Mouse (Mus musculus): ENCODE data around the gene Ccdc51. TPM values are rescaled to one million over a fixed set of nuclear protein-coding genes. Genes with fewer than 3 reads are reported as not detected.

Gene Ccdc51
- polyA plus RNA-seq, 1 experiment from 2014 or later = 14.3 TPM

GRCm38 (mm10) chr9:109059136-109059903 is 23.0 kb upstream of the Ccdc51 start, which contains the start of gene Trex1:
TSS of gene Trex1 (minus strand) at chr9:109059734.
- H3K9ac ChIP-seq = peak within 1 kb of the TSS; percentile 34
- no peaks in the 10 kb centered on the region for H3K9me3 ChIP-seq
- H3K4me2 ChIP-seq = peak within 1 kb of the TSS; percentile 50
- H3K4me1 ChIP-seq = peaks cover 25% of the 10 kb centered on the region
- H3K4me3 ChIP-seq = peak within 1 kb of the TSS; percentile 34
- H3K36me3 ChIP-seq (replicated peaks) = peaks cover 28% of the 10 kb centered on the region
- H3K27me3 ChIP-seq (replicated peaks) = no peaks in the 10 kb centered on the region
- H3K27ac ChIP-seq = peak within 1 kb of the TSS; percentile 79
- WGBS = 24% methylated on average over 15 of the region's 15 CpGs
- peak; percentile 58 for ATAC-seq (replicated peaks)

GRCm38 (mm10) chr9:109060184-109060897 is 22.0 kb upstream of the Ccdc51 start:
- peaks cover 37% of the 10 kb centered on the region for H3K36me3 ChIP-seq (replicated peaks)
- no peak; the same call in 1 of the 2 replicates for ATAC-seq (replicated peaks)
- WGBS = 93% methylated on average over 16 of the region's 16 CpGs

GRCm38 (mm10) chr9:109060898-109061295 is 21.4 kb upstream of the Ccdc51 start:
- H3K9me3 ChIP-seq = no peaks in the 10 kb centered on the region
- H3K27me3 ChIP-seq (replicated peaks) = no peaks in the 10 kb centered on the region
- H3K4me1 ChIP-seq = peaks cover 14% of the 10 kb centered on the region
- 92% methylated on average over 5 of the region's 5 CpGs for WGBS
- no peak for ATAC-seq (replicated peaks)
- peaks cover 42% of the 10 kb centered on the region for H3K36me3 ChIP-seq (replicated peaks)
- no peak overlapping the region for H3K27ac ChIP-seq
- H3K9ac ChIP-seq = no peak overlapping the region
- no peak overlapping the region for H3K4me2 ChIP-seq
- no peak overlapping the region for H3K4me3 ChIP-seq

More at GRCm38 (mm10) chr9:109060184-109060897, 22.0 kb upstream of the Ccdc51 start:
- Histone ChIP-seq H3K9me3 (no peaks in the 10 kb centered on the region), H3K9ac (no peak overlapping the region), H3K4me3 (no peak overlapping the region), H3K4me2 (no peak overlapping the region), H3K27me3 (replicated peaks) (no peaks in the 10 kb centered on the region), H3K4me1 (peaks cover 18% of the 10 kb centered on the region), H3K27ac (no peak overlapping the region)

- Histone ChIP-seq H3K4me3 (no peak overlapping the region), H3K4me2 (no peak overlapping the region), H3K27ac (no peak overlapping the region), H3K27me3 (replicated peaks) (no peaks in the 10 kb centered on the region), H3K36me3 (replicated peaks) (peaks cover 55% of the 10 kb centered on the region), H3K9ac (no peak overlapping the region), H3K4me1 (peaks cover 15% of the 10 kb centered on the region), H3K9me3 (no peaks in the 10 kb centered on the region)
- no peak for ATAC-seq (replicated peaks)
- WGBS = 97% methylated on average over 3 of the region's 3 CpGs
Measured at GRCm38 (mm10) chr9:109068095-109068735, 14.1 kb upstream of the Ccdc51 start.

- ATAC-seq (replicated peaks) = peak; percentile 98
- peak within 1 kb of the TSS; percentile 83 for H3K4me3 ChIP-seq
- peak within 1 kb of the TSS; percentile 79 for H3K27ac ChIP-seq
- peak within 1 kb of the TSS; percentile 97 for H3K4me2 ChIP-seq
- peaks cover 26% of the 10 kb centered on the region for H3K4me1 ChIP-seq
- no peaks in the 10 kb centered on the region for H3K9me3 ChIP-seq
- H3K27me3 ChIP-seq (replicated peaks) = no peaks in the 10 kb centered on the region
- H3K9ac ChIP-seq = peak within 1 kb of the TSS; percentile 88
- peaks cover 12% of the 10 kb centered on the region for H3K36me3 ChIP-seq (replicated peaks)
- WGBS = under 1% methylated on average over 57 of the region's 57 CpGs
Measured at GRCm38 (mm10) chr9:109073661-109074573, 8.4 kb upstream of the Ccdc51 start, which contains the start of gene Atrip. TSS of gene Atrip (minus strand) at chr9:109074124.

- no peak for ATAC-seq (replicated peaks)
- 97% methylated on average over 3 of the region's 3 CpGs for WGBS
- no peak overlapping the region for H3K4me2 ChIP-seq
- no peaks in the 10 kb centered on the region for H3K9me3 ChIP-seq
- H3K4me1 ChIP-seq = peaks cover 26% of the 10 kb centered on the region
- peaks cover 14% of the 10 kb centered on the region for H3K36me3 ChIP-seq (replicated peaks)
- H3K9ac ChIP-seq = no peak overlapping the region
- H3K27me3 ChIP-seq (replicated peaks) = no peaks in the 10 kb centered on the region
- H3K4me3 ChIP-seq = no peak overlapping the region
- H3K27ac ChIP-seq = no peak overlapping the region
Measured at GRCm38 (mm10) chr9:109080516-109080915, 1.8 kb upstream of the Ccdc51 start.

- peaks cover 14% of the 10 kb centered on the region for H3K36me3 ChIP-seq (replicated peaks)
- peak overlapping the region; percentile 91 for H3K9ac ChIP-seq
- peak overlapping the region; percentile 81 for H3K4me3 ChIP-seq
- peaks cover 26% of the 10 kb centered on the region for H3K4me1 ChIP-seq
- H3K4me2 ChIP-seq = peak overlapping the region; percentile 79
- peak overlapping the region; percentile 74 for H3K27ac ChIP-seq
- H3K27me3 ChIP-seq (replicated peaks) = no peaks in the 10 kb centered on the region
- peak; percentile 44 for ATAC-seq (replicated peaks)
- WGBS = 6% methylated on average over 11 of the region's 11 CpGs
- H3K9me3 ChIP-seq = no peaks in the 10 kb centered on the region
Measured at GRCm38 (mm10) chr9:109081749-109082123, 557 bp upstream of the Ccdc51 start.

GRCm38 (mm10) chr9:109084922-109085321 is 2.6 kb downstream of the Ccdc51 start:
- H3K27ac ChIP-seq = no peak overlapping the region
- no peak overlapping the region for H3K4me2 ChIP-seq
- WGBS = 15% methylated on average over 2 of the region's 2 CpGs
- H3K9ac ChIP-seq = no peak overlapping the region
- H3K9me3 ChIP-seq = no peaks in the 10 kb centered on the region
- peaks cover 26% of the 10 kb centered on the region for H3K4me1 ChIP-seq
- H3K27me3 ChIP-seq (replicated peaks) = no peaks in the 10 kb centered on the region
- ATAC-seq (replicated peaks) = no peak
- H3K4me3 ChIP-seq = no peak overlapping the region
- peaks cover 5% of the 10 kb centered on the region for H3K36me3 ChIP-seq (replicated peaks)

- H3K4me1 ChIP-seq = peaks cover 8% of the 10 kb centered on the region
- H3K27me3 ChIP-seq (replicated peaks) = no peaks in the 10 kb centered on the region
- 7% methylated on average over 5 of the region's 5 CpGs for WGBS
- no peak overlapping the region for H3K4me2 ChIP-seq
- H3K9ac ChIP-seq = no peak overlapping the region
- no peaks in the 10 kb centered on the region for H3K9me3 ChIP-seq
- H3K4me3 ChIP-seq = no peak overlapping the region
- no peak for ATAC-seq (replicated peaks)
- no peak overlapping the region for H3K27ac ChIP-seq
- H3K36me3 ChIP-seq (replicated peaks) = no peaks in the 10 kb centered on the region; the same call in 1 of the 2 replicates
Measured at GRCm38 (mm10) chr9:109087987-109088386, 5.7 kb downstream of the Ccdc51 start.

GRCm38 (mm10) chr9:109090446-109090845 is 8.2 kb downstream of the Ccdc51 start:
- H3K27ac ChIP-seq = no peak overlapping the region
- no peak for ATAC-seq (replicated peaks)
- no peaks in the 10 kb centered on the region for H3K9me3 ChIP-seq
- no peak overlapping the region for H3K9ac ChIP-seq
- H3K4me2 ChIP-seq = no peak overlapping the region
- H3K27me3 ChIP-seq (replicated peaks) = no peaks in the 10 kb centered on the region
- H3K4me3 ChIP-seq = no peak overlapping the region
- H3K36me3 ChIP-seq (replicated peaks) = no peaks in the 10 kb centered on the region; the same call in 1 of the 2 replicates
- WGBS = 48% methylated on average over 15 of the region's 15 CpGs
- H3K4me1 ChIP-seq = peaks cover 12% of the 10 kb centered on the region

- no peaks in the 10 kb centered on the region for H3K9me3 ChIP-seq
- no peak for ATAC-seq (replicated peaks)
- H3K27ac ChIP-seq = no peak overlapping the region
Measured at GRCm38 (mm10) chr9:109091802-109092201, 9.5 kb downstream of the Ccdc51 start.

More at GRCm38 (mm10) chr9:109091802-109092201, 9.5 kb downstream of the Ccdc51 start:
- Histone ChIP-seq H3K36me3 (replicated peaks) (no peaks in the 10 kb centered on the region; the same call in 1 of the 2 replicates), H3K9ac (no peak overlapping the region), H3K27me3 (replicated peaks) (no peaks in the 10 kb centered on the region), H3K4me1 (peaks cover 20% of the 10 kb centered on the region), H3K4me3 (no peak overlapping the region), H3K4me2 (no peak overlapping the region)
- WGBS = 90% methylated on average over 8 of the region's 8 CpGs
